Mouse (Mus musculus): ENCODE results near the gene Lpp. TPM values are rescaled to one million over a fixed set of nuclear protein-coding genes. Genes with fewer than 3 reads are reported as not detected.

Gene Lpp
- total and polyA plus RNA-seq, 3 experiments: not detected

DNA sequence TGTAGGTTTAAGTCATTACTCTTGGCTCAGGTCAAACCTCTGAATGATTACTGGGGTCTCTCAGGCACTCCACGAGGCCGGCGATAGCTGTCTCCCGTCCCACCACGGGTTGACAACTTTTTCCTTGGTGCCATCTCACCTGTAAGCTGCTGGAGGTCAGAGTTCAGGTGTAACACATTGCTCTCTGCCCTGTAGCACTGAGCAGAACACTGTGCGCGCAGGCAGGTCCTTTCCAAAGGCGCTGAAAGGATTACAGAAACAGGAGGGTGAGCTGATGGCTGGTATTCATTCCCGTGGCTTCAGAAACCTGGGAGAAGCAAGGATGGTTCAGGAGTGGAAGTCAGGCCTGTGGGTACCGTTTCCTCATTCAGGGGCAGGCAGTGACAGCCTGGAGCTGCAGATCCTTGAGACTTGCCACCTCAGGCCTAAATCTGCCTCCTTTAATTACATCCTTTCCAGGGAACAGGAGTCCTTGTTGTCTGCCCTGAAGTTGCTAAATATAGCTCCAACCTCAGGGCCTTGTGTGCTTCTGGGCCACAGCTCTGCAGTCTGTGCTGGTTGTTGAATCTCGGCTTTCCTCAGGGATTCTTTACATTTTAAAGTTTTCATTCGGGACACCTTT lies 31.2 kb downstream of the Lpp start:
- Histone ChIP-seq H3K27ac (ENCODE audit: control insufficient read depth, low read depth, low read length) (no peak overlapping the region), H3K4me1 (ENCODE audit: control insufficient read depth in 1 of 2, insufficient read depth in 2 of 2, low read length in 2 of 2) (no peaks in the 10 kb centered on the region), H3K9me3 (replicated peaks; ENCODE audit: insufficient read depth, low read length) (no peaks in the 10 kb centered on the region), H3K79me2 (ENCODE audit: control insufficient read depth, insufficient read depth, low read length, poor library complexity) (no peaks in the 10 kb centered on the region), H3K9ac (ENCODE audit: control insufficient read depth, low read depth, low read length, poor library complexity, severe bottlenecking) (no peak overlapping the region), H3K27me3 (ENCODE audit: control insufficient read depth in 1 of 2, insufficient read depth in 2 of 2, low read length in 2 of 2) (no peaks in the 10 kb centered on the region), H3K4me3 (ENCODE audit: control insufficient read depth in 1 of 2, insufficient read depth in 1 of 2, low read depth in 2 of 2, low read length in 2 of 2) (no peak overlapping the region), H3K36me3 (ENCODE audit: control insufficient read depth in 1 of 2, insufficient read depth in 2 of 2, low read length in 2 of 2) (no peaks in the 10 kb centered on the region)
- TF ChIP-seq POLR2A (IDR thresholded peaks at IDR 0.05; ENCODE audit: control insufficient read depth in 1 of 2, insufficient read depth in 1 of 2, low read depth in 1 of 2, low read length in 2 of 2, poor library complexity in 1 of 2): no peak
- TF ChIP-seq MYB (IDR thresholded peaks at IDR 0.05; ENCODE audit: low read depth, low read length): no peak
- TF ChIP-seq CHD1 (IDR thresholded peaks at IDR 0.05; ENCODE audit: low read depth, low read length): no peak
- no peak for TF ChIP-seq GABPA (IDR thresholded peaks at IDR 0.05; ENCODE audit: low read depth, low read length)
- TF ChIP-seq MAFK (IDR thresholded peaks at IDR 0.05; ENCODE audit: borderline replicate concordance, low read depth, low read length): no peak
- TF ChIP-seq UBTF (IDR thresholded peaks at IDR 0.05; ENCODE audit: borderline replicate concordance, insufficient read depth, low read depth, low read length): no peak
- TF ChIP-seq CTCF (IDR thresholded peaks at IDR 0.05 in 2 of 3, conservative IDR thresholded peaks at IDR 0.05 in 1 of 3; ENCODE audit: control insufficient read depth in 1 of 3, insufficient read depth in 1 of 3, low read depth in 2 of 3, low read length in 3 of 3, poor library complexity in 1 of 3, severe bottlenecking in 1 of 3): no peak
- no peak for TF ChIP-seq BHLHE40 (IDR thresholded peaks at IDR 0.05; ENCODE audit: borderline replicate concordance, low read depth, low read length)
- no peak for TF ChIP-seq TCF12 (IDR thresholded peaks at IDR 0.05; ENCODE audit: low read depth, low read length)
- TF ChIP-seq MYC (IDR thresholded peaks at IDR 0.05; ENCODE audit: low read depth, low read length): no peak
- no peak for TF ChIP-seq SMC3 (IDR thresholded peaks at IDR 0.05; ENCODE audit: low read depth, low read length)
- TF ChIP-seq ZNF384 (IDR thresholded peaks at IDR 0.05; ENCODE audit: low read depth, low read length): no peak
- no peak for TF ChIP-seq SIN3A (IDR thresholded peaks at IDR 0.05; ENCODE audit: low read length)
- no peak for TF ChIP-seq E2F4 (IDR thresholded peaks at IDR 0.05; ENCODE audit: borderline replicate concordance, low read depth, low read length)
- TF ChIP-seq HCFC1 (IDR thresholded peaks at IDR 0.05; ENCODE audit: low read depth, low read length): no peak
- TF ChIP-seq MAZ (IDR thresholded peaks at IDR 0.05; ENCODE audit: low read depth, low read length): no peak
- no peak for TF ChIP-seq KAT2A (conservative IDR thresholded peaks at IDR 0.05; ENCODE audit: low read depth, low read length)
- no peak for TF ChIP-seq NELFE (IDR thresholded peaks at IDR 0.05; ENCODE audit: low read depth, low read length)
- no peak for TF ChIP-seq MEF2A (IDR thresholded peaks at IDR 0.05; ENCODE audit: extremely low read depth, insufficient replicate concordance, low read depth, low read length, poor library complexity, severe bottlenecking)
- no peak for TF ChIP-seq RAD21 (IDR thresholded peaks at IDR 0.05; ENCODE audit: low read depth, low read length)
- no peak for DNase-seq (ENCODE audit: low read depth, low spot score)

DNA sequence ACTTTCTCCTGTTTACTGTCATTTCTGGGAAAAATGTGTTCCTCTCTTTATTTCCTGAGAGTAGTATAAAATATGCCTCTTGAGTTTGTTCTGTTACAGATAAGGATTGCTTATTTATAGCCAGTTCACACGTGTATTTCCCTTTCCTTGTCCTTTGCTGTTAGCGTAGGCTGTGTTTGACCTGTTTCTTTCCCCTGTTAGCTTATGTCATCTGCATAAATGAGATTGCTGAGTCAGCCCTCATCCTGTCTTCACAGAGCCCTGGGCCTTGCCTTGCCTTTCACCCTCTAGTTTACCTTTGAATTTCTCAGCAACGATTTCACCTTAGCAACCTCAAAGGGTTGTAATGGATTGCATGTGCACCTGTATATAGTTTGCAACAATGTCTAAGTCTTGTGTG lies 32.5 kb downstream of the Lpp start:
- H3K4me3 ChIP-seq (ENCODE audit: control insufficient read depth in 1 of 2, insufficient read depth in 1 of 2, low read depth in 2 of 2, low read length in 2 of 2): no peak overlapping the region
- H3K79me2 ChIP-seq (ENCODE audit: control insufficient read depth, insufficient read depth, low read length, poor library complexity): no peaks in the 10 kb centered on the region
- no peak overlapping the region for H3K27ac ChIP-seq (ENCODE audit: control insufficient read depth, low read depth, low read length)
- no peak for DNase-seq (ENCODE audit: low read depth, low spot score)
- H3K4me1 ChIP-seq (ENCODE audit: control insufficient read depth in 1 of 2, insufficient read depth in 2 of 2, low read length in 2 of 2): no peaks in the 10 kb centered on the region
- no peak overlapping the region for H3K9ac ChIP-seq (ENCODE audit: control insufficient read depth, low read depth, low read length, poor library complexity, severe bottlenecking)
- H3K9me3 ChIP-seq (replicated peaks; ENCODE audit: insufficient read depth, low read length): no peaks in the 10 kb centered on the region
- H3K36me3 ChIP-seq (ENCODE audit: control insufficient read depth in 1 of 2, insufficient read depth in 2 of 2, low read length in 2 of 2): no peaks in the 10 kb centered on the region
- H3K27me3 ChIP-seq (ENCODE audit: control insufficient read depth in 1 of 2, insufficient read depth in 2 of 2, low read length in 2 of 2): no peaks in the 10 kb centered on the region; a peak in 1 of 4 replicates
- TF ChIP-seq BHLHE40 (IDR thresholded peaks at IDR 0.05; ENCODE audit: borderline replicate concordance, low read depth, low read length) (no peak), NELFE (IDR thresholded peaks at IDR 0.05; ENCODE audit: low read depth, low read length) (no peak), ZKSCAN1 (IDR thresholded peaks at IDR 0.05; ENCODE audit: low read depth, low read length) (no peak), MYC (IDR thresholded peaks at IDR 0.05; ENCODE audit: low read depth, low read length) (no peak), GATA1 (IDR thresholded peaks at IDR 0.05; ENCODE audit: low read depth, low read length) (no peak), MYB (IDR thresholded peaks at IDR 0.05; ENCODE audit: low read depth, low read length) (no peak), CHD1 (IDR thresholded peaks at IDR 0.05; ENCODE audit: low read depth, low read length) (no peak), UBTF (IDR thresholded peaks at IDR 0.05; ENCODE audit: borderline replicate concordance, insufficient read depth, low read depth, low read length) (no peak), CTCF (IDR thresholded peaks at IDR 0.05 in 2 of 3, conservative IDR thresholded peaks at IDR 0.05 in 1 of 3; ENCODE audit: control insufficient read depth in 1 of 3, insufficient read depth in 1 of 3, low read depth in 2 of 3, low read length in 3 of 3, poor library complexity in 1 of 3, severe bottlenecking in 1 of 3) (no peak), CHD2 (IDR thresholded peaks at IDR 0.05; ENCODE audit: low read length) (no peak), TAL1 (IDR thresholded peaks at IDR 0.05; ENCODE audit: low read length) (no peak), TCF12 (IDR thresholded peaks at IDR 0.05; ENCODE audit: low read depth, low read length) (no peak), USF1 (IDR thresholded peaks at IDR 0.05; ENCODE audit: low read depth, low read length) (no peak)
